Mouse (Mus musculus): ENCODE results near the gene Arsg.

DNA sequence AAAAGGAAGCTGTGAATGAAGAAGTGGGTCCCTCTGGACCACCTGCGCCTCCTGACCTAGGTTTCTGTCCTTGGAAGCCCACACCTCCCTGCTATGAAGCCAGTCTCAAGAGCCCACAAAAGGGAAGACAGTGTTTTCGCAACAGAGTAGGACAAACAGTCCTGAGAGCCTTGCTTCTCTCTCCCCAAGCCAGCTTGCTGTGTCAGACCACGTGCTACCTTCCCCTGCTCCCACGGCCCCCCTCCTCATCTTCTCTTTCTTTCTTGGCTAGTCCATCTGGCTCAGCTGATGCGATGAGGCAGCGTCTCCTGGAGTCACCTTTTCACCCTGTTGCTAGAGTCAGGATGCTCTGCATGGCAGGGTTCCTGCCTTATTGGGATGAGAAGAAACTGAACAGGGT lies 66.1 kb downstream of the Arsg start:
- no peak for TF ChIP-seq CTCF (IDR thresholded peaks at IDR 0.05; ENCODE audit: extremely low read depth, insufficient read depth, insufficient read length, insufficient replicate concordance)
- no peak for TF ChIP-seq POLR2A (IDR thresholded peaks at IDR 0.05; ENCODE audit: low read depth, low read length)

Measured in spleen, adult 2 months (tissue).